Mouse (Mus musculus): ENCODE data around the gene Tdp1. TPM values are rescaled to one million over a fixed set of nuclear protein-coding genes. Genes with fewer than 3 reads are reported as not detected.
A peak's percentile ranks its signal among the peaks of the same experiment; 100 is the strongest.

Gene Tdp1
- 49.0 and 49.2 TPM in 2 replicates for polyA plus RNA-seq (2014; fragmentation: Nextera tagmentation; extraction: Ambion mirVana)

DNA sequence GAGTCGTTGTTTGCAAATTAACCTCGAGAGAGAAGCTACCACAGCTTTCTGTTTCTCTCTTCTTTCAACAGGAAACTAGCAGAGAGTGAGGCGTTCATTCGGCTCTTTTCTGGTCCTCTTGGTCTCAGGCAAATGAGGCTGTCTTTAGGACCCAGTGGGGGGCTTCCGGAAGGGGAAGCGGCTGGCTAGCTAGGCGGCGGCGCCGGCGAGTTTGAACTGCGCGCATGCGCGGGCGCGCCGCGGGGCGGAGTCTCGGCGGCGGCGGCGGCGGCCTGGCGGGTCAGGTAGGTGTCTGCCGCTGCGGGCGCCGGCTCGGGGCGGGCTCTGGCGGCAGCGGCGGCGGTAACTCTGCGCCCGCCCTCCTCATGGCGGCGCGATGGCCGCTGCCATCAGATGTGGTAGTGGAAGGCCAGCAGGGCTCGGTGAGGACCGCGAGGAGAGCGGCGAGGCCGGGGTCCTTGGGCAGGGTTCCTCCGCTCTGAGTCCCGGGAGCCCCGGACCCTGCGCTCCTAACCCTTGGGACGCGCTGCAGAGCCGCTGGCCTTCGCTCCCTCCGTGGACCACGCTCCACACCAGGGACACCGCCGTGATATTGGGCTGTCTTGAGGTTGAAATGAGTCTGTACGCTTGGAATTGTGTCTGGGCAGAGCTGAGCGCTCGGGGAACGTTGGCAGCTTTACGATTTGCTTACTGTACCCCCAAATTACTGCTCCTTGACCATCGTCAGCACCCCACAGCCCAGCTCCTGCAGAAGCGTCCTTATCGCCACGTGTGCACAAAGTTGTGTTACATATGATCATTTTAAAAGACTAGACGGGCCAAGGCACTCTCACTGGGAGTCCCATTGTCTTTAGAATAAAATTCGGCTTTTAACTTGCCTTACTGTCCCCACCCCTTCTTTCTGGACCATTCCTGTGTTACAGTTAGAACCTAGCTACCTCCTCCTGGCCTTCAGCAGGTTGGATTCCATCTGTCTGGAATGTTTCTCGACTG is at the start of gene Tdp1, which contains the start of gene Efcab11:
Tdp1 (plus strand) TSS at position 249 of the 993 bp plus-strand sequence.
Efcab11 (minus strand) TSS at position 171 of the 993 bp plus-strand sequence.
- peak within 1 kb of the TSS; percentile 86 for H3K4me3 ChIP-seq (replicated peaks; ENCODE audit: low read length)
- H3K4me1 ChIP-seq (replicated peaks; ENCODE audit: control insufficient read depth, insufficient read depth, low read length): peaks cover 15% of the 10 kb centered on the region
- H3K27ac ChIP-seq: peak within 1 kb of the TSS; percentile 83
- under 1% methylated on average over 72 of the region's 73 CpGs for WGBS
- peak; percentile 83 for ATAC-seq (ENCODE audit: low FRiP score)
- H3K27me3 ChIP-seq (ENCODE audit: control insufficient read depth, insufficient read depth, low read length): no peaks in the 10 kb centered on the region
- peak within 1 kb of the TSS; percentile 86 for H3K4me2 ChIP-seq (replicated peaks)
- H3K9ac ChIP-seq: peak within 1 kb of the TSS; percentile 89
- H3K36me3 ChIP-seq (replicated peaks; ENCODE audit: control insufficient read depth, insufficient read depth): no peaks in the 10 kb centered on the region; the same call in 1 of the 2 replicates
- DNase-seq (ENCODE audit: low spot score): peak; percentile 96
- no peaks in the 10 kb centered on the region for H3K9me3 ChIP-seq (ENCODE audit: control insufficient read depth, low read length)

DNA sequence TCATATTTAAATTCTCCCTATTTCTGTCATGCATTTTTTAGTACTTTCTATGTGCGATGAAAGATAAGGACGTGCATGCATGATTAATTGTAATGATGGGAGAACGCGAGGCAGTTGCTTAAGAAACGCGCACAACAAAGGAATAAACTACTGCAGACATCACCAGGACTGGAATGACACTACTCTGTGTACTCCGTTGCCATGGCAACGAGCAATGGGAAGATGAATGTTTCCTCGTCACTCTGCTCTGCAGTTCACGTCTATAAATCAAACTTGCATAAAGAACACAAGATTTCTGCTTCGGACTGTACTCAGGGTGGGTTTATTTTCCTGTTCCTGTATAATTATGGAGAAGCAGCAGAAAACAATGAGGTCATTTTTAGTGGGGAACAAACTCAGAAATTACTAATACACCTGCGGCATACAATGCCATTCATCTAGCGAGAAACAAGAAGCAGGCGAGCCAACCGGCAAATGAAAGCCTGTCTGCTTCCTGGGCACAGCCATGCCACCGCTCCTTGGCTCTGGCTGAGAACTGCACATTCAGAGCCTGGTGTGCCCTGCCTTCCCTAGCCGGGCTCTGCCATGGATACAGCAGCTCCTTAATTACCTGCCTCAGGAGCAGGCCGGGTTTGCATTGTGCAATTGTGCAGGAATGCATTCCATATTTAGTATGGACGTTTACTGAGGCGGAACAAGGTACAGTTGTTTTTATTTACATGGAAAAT is 47.7 kb upstream of the Tdp1 start:
- Histone ChIP-seq H3K4me3 (replicated peaks; ENCODE audit: low read length) (no peak overlapping the region), H3K4me2 (replicated peaks) (peak overlapping the region; percentile 31), H3K27ac (peak overlapping the region; percentile 82), H3K9me3 (ENCODE audit: control insufficient read depth, low read length) (no peaks in the 10 kb centered on the region), H3K4me1 (replicated peaks; ENCODE audit: control insufficient read depth, insufficient read depth, low read length) (peaks cover 15% of the 10 kb centered on the region), H3K9ac (0 out of 2 replicates have a peak overlapping the region, but pooled peaks have one; percentile 14), H3K27me3 (ENCODE audit: control insufficient read depth, insufficient read depth, low read length) (no peaks in the 10 kb centered on the region), H3K36me3 (replicated peaks; ENCODE audit: control insufficient read depth, insufficient read depth) (no peaks in the 10 kb centered on the region)
- WGBS: 24% methylated on average over 20 of the region's 20 CpGs
- peak; percentile 85 for DNase-seq (ENCODE audit: low spot score)
- ATAC-seq (ENCODE audit: low FRiP score): peak; percentile 75

DNA sequence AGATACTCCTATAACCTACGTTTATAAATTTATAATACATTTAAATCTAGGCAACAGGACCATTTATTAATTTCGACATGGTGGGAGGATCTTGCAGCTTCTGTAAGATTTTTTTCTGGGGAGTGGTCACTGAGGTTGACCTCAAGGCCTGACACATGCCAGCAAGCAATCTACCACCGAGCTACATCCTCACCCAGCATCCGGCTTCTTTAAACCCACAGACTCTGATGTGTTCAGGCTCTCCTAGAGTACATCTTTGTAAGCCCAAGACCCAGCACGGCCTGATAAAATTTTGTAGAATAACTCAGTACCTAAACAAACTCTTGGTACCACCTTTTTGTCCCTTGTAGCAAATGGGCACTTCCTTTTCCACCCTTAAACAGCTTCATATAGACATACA is 46.8 kb upstream of the Tdp1 start:
- 0 out of 2 replicates have a peak overlapping the region, but pooled peaks have one; percentile 82 for H3K27ac ChIP-seq
- H3K9ac ChIP-seq: no peak overlapping the region
- H3K4me1 ChIP-seq (replicated peaks; ENCODE audit: control insufficient read depth, insufficient read depth, low read length): peaks cover 15% of the 10 kb centered on the region
- no peak overlapping the region for H3K4me2 ChIP-seq (replicated peaks)
- H3K27me3 ChIP-seq (ENCODE audit: control insufficient read depth, insufficient read depth, low read length): no peaks in the 10 kb centered on the region
- 92% methylated on average over 5 of the region's 5 CpGs for WGBS
- DNase-seq (ENCODE audit: low spot score): no peak
- H3K36me3 ChIP-seq (replicated peaks; ENCODE audit: control insufficient read depth, insufficient read depth): no peaks in the 10 kb centered on the region
- ATAC-seq (ENCODE audit: low FRiP score): no peak
- H3K9me3 ChIP-seq (ENCODE audit: control insufficient read depth, low read length): no peaks in the 10 kb centered on the region
- H3K4me3 ChIP-seq (replicated peaks; ENCODE audit: low read length): no peak overlapping the region

- Histone ChIP-seq H3K9me3 (ENCODE audit: control insufficient read depth, low read length) (no peaks in the 10 kb centered on the region), H3K9ac (no peak overlapping the region), H3K4me1 (replicated peaks; ENCODE audit: control insufficient read depth, insufficient read depth, low read length) (peaks cover 15% of the 10 kb centered on the region), H3K4me2 (replicated peaks) (no peak overlapping the region), H3K4me3 (replicated peaks; ENCODE audit: low read length) (no peak overlapping the region), H3K27me3 (ENCODE audit: control insufficient read depth, insufficient read depth, low read length) (no peaks in the 10 kb centered on the region), H3K27ac (no peak overlapping the region), H3K36me3 (replicated peaks; ENCODE audit: control insufficient read depth, insufficient read depth) (no peaks in the 10 kb centered on the region)
- 68% methylated on average over 11 of the region's 11 CpGs for WGBS
- no peak for DNase-seq (ENCODE audit: low spot score)
- ATAC-seq (ENCODE audit: low FRiP score): no peak
Measured at GRCm38 (mm10) chr12:99838109-99838508, 46.2 kb upstream of the Tdp1 start.

GRCm38 (mm10) chr12:99838703-99839102 is 45.6 kb upstream of the Tdp1 start:
- no peak for ATAC-seq (ENCODE audit: low FRiP score)
- H3K9me3 ChIP-seq (ENCODE audit: control insufficient read depth, low read length): no peaks in the 10 kb centered on the region
- no peaks in the 10 kb centered on the region for H3K36me3 ChIP-seq (replicated peaks; ENCODE audit: control insufficient read depth, insufficient read depth)
- H3K9ac ChIP-seq: no peak overlapping the region
- no peak overlapping the region for H3K27ac ChIP-seq
- peaks cover 15% of the 10 kb centered on the region for H3K4me1 ChIP-seq (replicated peaks; ENCODE audit: control insufficient read depth, insufficient read depth, low read length)
- no peaks in the 10 kb centered on the region for H3K27me3 ChIP-seq (ENCODE audit: control insufficient read depth, insufficient read depth, low read length)
- DNase-seq (ENCODE audit: low spot score): peak; percentile 63
- WGBS: 88% methylated on average over 14 of the region's 14 CpGs
- no peak overlapping the region for H3K4me2 ChIP-seq (replicated peaks)
- H3K4me3 ChIP-seq (replicated peaks; ENCODE audit: low read length): no peak overlapping the region

GRCm38 (mm10) chr12:99844951-99845350 is 39.4 kb upstream of the Tdp1 start:
- Histone ChIP-seq H3K9me3 (ENCODE audit: control insufficient read depth, low read length) (no peaks in the 10 kb centered on the region), H3K36me3 (replicated peaks; ENCODE audit: control insufficient read depth, insufficient read depth) (no peaks in the 10 kb centered on the region), H3K27me3 (ENCODE audit: control insufficient read depth, insufficient read depth, low read length) (no peaks in the 10 kb centered on the region), H3K4me3 (replicated peaks; ENCODE audit: low read length) (no peak overlapping the region), H3K4me2 (replicated peaks) (no peak overlapping the region), H3K9ac (no peak overlapping the region), H3K27ac (no peak overlapping the region), H3K4me1 (replicated peaks; ENCODE audit: control insufficient read depth, insufficient read depth, low read length) (no peaks in the 10 kb centered on the region)
- DNase-seq (ENCODE audit: low spot score): no peak
- 73% methylated on average over 8 of the region's 8 CpGs for WGBS
- no peak for ATAC-seq (ENCODE audit: low FRiP score)

- Histone ChIP-seq H3K36me3 (replicated peaks; ENCODE audit: control insufficient read depth, insufficient read depth) (no peaks in the 10 kb centered on the region), H3K9ac (no peak overlapping the region), H3K4me3 (replicated peaks; ENCODE audit: low read length) (no peak overlapping the region), H3K27ac (no peak overlapping the region), H3K4me2 (replicated peaks) (no peak overlapping the region), H3K27me3 (ENCODE audit: control insufficient read depth, insufficient read depth, low read length) (no peaks in the 10 kb centered on the region), H3K9me3 (ENCODE audit: control insufficient read depth, low read length) (no peaks in the 10 kb centered on the region), H3K4me1 (replicated peaks; ENCODE audit: control insufficient read depth, insufficient read depth, low read length) (peaks cover 13% of the 10 kb centered on the region)
- ATAC-seq (ENCODE audit: low FRiP score) (no peak), DNase-seq (ENCODE audit: low spot score) (no peak)
- 93% methylated on average over 2 of the region's 2 CpGs for WGBS
Measured at GRCm38 (mm10) chr12:99849996-99850395, 34.3 kb upstream of the Tdp1 start.

DNA sequence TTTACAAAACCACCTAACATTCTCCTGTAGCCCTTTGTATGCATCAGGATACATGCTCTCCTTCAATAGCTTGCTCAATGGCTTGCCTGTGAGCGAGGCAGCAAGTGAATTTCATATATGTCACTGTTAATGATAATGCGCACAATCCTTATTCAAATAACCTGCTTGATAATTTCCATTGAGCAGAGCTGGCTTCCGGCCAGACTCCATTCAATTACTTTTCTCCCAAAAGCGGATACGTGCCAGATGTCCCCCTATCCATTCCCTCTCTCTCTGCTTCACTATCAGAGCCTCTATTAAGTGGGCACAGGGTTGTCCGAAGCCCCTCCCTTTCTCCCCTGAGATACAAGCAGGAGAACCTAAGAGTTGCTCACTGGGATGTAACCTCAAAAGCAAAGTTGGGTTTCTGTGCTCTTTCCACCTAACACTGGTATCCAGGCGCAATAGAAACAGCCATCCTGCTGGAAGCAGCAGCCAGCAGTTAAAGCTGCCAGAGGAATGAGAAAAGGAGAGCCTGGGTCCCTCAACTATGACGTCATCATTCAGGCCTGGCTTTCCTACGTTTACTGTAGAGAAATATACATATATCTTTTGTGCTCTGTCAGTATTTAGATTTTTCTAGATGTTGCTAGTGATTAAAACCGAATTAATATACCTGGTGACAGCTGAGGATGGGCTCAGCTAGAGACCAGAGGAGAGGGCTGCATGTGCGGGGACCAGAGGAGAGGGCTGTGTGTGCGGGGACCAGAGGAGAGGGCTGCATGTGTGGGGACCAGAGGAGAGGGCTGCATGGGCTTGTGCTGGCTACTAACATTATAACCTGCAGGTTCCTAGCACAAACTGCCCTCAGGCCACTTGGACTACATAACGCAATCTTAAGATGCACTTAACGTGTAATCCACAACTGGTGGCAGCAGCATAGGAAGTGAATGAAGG is 30.7 kb upstream of the Tdp1 start:
- H3K27ac ChIP-seq: peak overlapping the region; percentile 47
- H3K4me1 ChIP-seq (replicated peaks; ENCODE audit: control insufficient read depth, insufficient read depth, low read length): peaks cover 13% of the 10 kb centered on the region
- no peaks in the 10 kb centered on the region for H3K36me3 ChIP-seq (replicated peaks; ENCODE audit: control insufficient read depth, insufficient read depth)
- ATAC-seq (ENCODE audit: low FRiP score): peak; percentile 57; the same call in 1 of the 2 replicates
- DNase-seq (ENCODE audit: low spot score): peak; percentile 62
- no peaks in the 10 kb centered on the region for H3K27me3 ChIP-seq (ENCODE audit: control insufficient read depth, insufficient read depth, low read length)
- 53% methylated on average over 14 of the region's 14 CpGs for WGBS
- no peak overlapping the region for H3K4me3 ChIP-seq (replicated peaks; ENCODE audit: low read length)
- no peak overlapping the region; the same call in 1 of the 2 replicates for H3K4me2 ChIP-seq (replicated peaks)
- 0 out of 2 replicates have a peak overlapping the region, but pooled peaks have one; percentile 18 for H3K9ac ChIP-seq
- H3K9me3 ChIP-seq (ENCODE audit: control insufficient read depth, low read length): no peaks in the 10 kb centered on the region

Data from hindbrain, embryonic 14.5 days (tissue).